Mouse (Mus musculus): ENCODE measurements around the gene Cox5a.

DNA sequence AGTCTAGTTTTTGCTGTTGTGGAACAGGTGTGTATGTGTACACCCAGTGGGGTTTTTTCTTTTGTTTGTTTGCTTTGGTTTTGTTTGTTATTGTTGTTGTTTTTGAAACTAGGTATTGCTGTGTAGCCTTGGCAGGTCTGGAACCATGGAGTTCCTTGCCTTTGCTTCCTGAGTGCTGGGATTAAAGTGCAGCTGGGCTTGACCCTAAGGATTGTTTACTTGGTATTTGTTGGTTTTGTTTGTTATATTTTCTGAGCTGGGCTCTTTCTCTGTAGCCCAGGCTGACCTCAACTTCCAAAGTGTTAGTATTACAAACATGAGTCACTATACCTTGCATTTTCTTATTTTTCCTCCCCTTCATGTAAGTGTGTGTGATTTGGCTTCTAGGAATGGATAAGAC lies 5.4 kb downstream of the Cox5a start:
- TF ChIP-seq CTCF (IDR thresholded peaks at IDR 0.05; ENCODE audit: borderline replicate concordance, insufficient read depth, low read depth, low read length) (no peak), POLR2A (IDR thresholded peaks at IDR 0.05; ENCODE audit: borderline replicate concordance, insufficient read depth, low read length) (no peak)

Data from cerebellum, adult 2 months (tissue).